Mouse (Mus musculus) cerebellum, adult 2 months (tissue): ENCODE data around the gene Dclk1. TPM values are rescaled to one million over a fixed set of nuclear protein-coding genes. Genes with fewer than 3 reads are reported as not detected.
A peak's percentile ranks its signal among the peaks of the same experiment; 100 is the strongest.

Source experiments
- DNase-seq, 2 experiments: peaks; one replicate each; pipeline ENCODE4 v3.0.0; 2021
- H3K27ac ChIP-seq: fragments of 200-500 bp; 2 replicates; pipeline ENCODE4 v1.5.1; 2012; ENCODE audit warnings: low read length, control low read depth, inconsistent platforms; ENCODE audit not compliant: insufficient read depth
- H3K27me3 ChIP-seq: fragments of 200-500 bp; 2 replicates; pipeline ENCODE4 v1.6.1; 2012; ENCODE audit warnings: inconsistent platforms, mild to moderate bottlenecking, low read length, moderate library complexity; ENCODE audit not compliant: control insufficient read depth, insufficient read depth
- H3K4me1 ChIP-seq: fragments of 200-500 bp; 2 replicates; pipeline ENCODE4 v1.6.1; 2011; ENCODE audit warnings: low read length; ENCODE audit not compliant: control insufficient read depth, insufficient read depth
- H3K4me3 ChIP-seq: fragments of 200-500 bp; replicated peaks from 2 replicates; pipeline ENCODE3; 2011; ENCODE audit warnings: mild to moderate bottlenecking, low read depth, low read length, control low read depth; ENCODE audit not compliant: insufficient read depth
- CTCF ChIP-seq: fragments of 200-500 bp; IDR thresholded peaks from 2 replicates; pipeline ENCODE4 v1.5.1; 2011; ENCODE audit warnings: low read depth, mild to moderate bottlenecking, control low read depth, low read length, moderate library complexity, borderline replicate concordance; ENCODE audit not compliant: insufficient read depth
- POLR2A ChIP-seq: fragments of 200-500 bp; IDR thresholded peaks from 2 replicates; pipeline ENCODE4 v1.6.1; 2011; ENCODE audit warnings: low read length, control low read depth, borderline replicate concordance; ENCODE audit not compliant: insufficient read depth
- WGBS: fragments of 180-500 bp; shearing (Covaris S2); methylation state at CpG from one replicate; pipeline ENCODE4 v1.1.7; 2018; 5-methylcytosine and 5-hydroxymethylcytosine counted together
- polyA plus RNA-seq: library from polyadenylated mRNA; depleted of rRNA; stranded (reverse); fragments of >200 nt; gene quantifications from 2 replicates; pipeline ENCODE4 v1.2.3, GENCODE M21; 2012

Gene Dclk1
- polyA plus RNA-seq, 1 experiment = 125 TPM

- no peak for TF ChIP-seq CTCF
- H3K27ac ChIP-seq = no peak overlapping the region
- no peak overlapping the region for H3K4me3 ChIP-seq
- H3K4me1 ChIP-seq = no peaks in the 10 kb centered on the region
- 26% methylated on average over 3 of the region's 3 CpGs for WGBS
- H3K27me3 ChIP-seq = no peaks in the 10 kb centered on the region
- DNase-seq = peak in 1 of 2 experiments; percentile 7
Measured at GRCm38 (mm10) chr3:55284215-55284614, 42.1 kb downstream of the Dclk1 start.

GRCm38 (mm10) chr3:55288726-55289125 is 46.6 kb downstream of the Dclk1 start:
- TF ChIP-seq POLR2A = no peak
- no peak for TF ChIP-seq CTCF
- H3K27me3 ChIP-seq = no peaks in the 10 kb centered on the region
- 45% methylated on average over 4 of the region's 4 CpGs for WGBS
- H3K4me1 ChIP-seq = no peaks in the 10 kb centered on the region
- H3K27ac ChIP-seq = no peak overlapping the region
- no peak for DNase-seq
- H3K4me3 ChIP-seq = no peak overlapping the region

GRCm38 (mm10) chr3:55291964-55292363 is 49.8 kb downstream of the Dclk1 start:
- H3K27ac ChIP-seq = no peak overlapping the region
- WGBS = 59% methylated on average over 4 of the region's 4 CpGs
- no peaks in the 10 kb centered on the region for H3K4me1 ChIP-seq

GRCm38 (mm10) chr3:55292783-55293430 is 50.7 kb downstream of the Dclk1 start:
- Histone ChIP-seq H3K27me3 (no peaks in the 10 kb centered on the region), H3K4me3 (no peak overlapping the region), H3K27ac (no peak overlapping the region), H3K4me1 (no peaks in the 10 kb centered on the region)
- TF ChIP-seq POLR2A (no peak), CTCF (no peak)
- WGBS = 51% methylated on average over 10 of the region's 10 CpGs
- no peak for DNase-seq

More at GRCm38 (mm10) chr3:55291964-55292363, 49.8 kb downstream of the Dclk1 start:
- no peaks in the 10 kb centered on the region for H3K27me3 ChIP-seq
- TF ChIP-seq CTCF = no peak
- TF ChIP-seq POLR2A = no peak
- DNase-seq = no peak
- H3K4me3 ChIP-seq = no peak overlapping the region

GRCm38 (mm10) chr3:55305653-55306052 is 63.5 kb downstream of the Dclk1 start:
- H3K4me3 ChIP-seq = no peak overlapping the region
- DNase-seq = no peak
- TF ChIP-seq CTCF (no peak), POLR2A (no peak)
- no peak overlapping the region for H3K27ac ChIP-seq
- H3K4me1 ChIP-seq = no peaks in the 10 kb centered on the region
- H3K27me3 ChIP-seq = no peaks in the 10 kb centered on the region

GRCm38 (mm10) chr3:55307553-55308177 is 65.5 kb downstream of the Dclk1 start:
- Histone ChIP-seq H3K4me3 (no peak overlapping the region), H3K27me3 (no peaks in the 10 kb centered on the region), H3K27ac (no peak overlapping the region), H3K4me1 (no peaks in the 10 kb centered on the region)
- WGBS = 51% methylated on average over 7 of the region's 7 CpGs
- DNase-seq = no peak
- no peak for TF ChIP-seq POLR2A
- TF ChIP-seq CTCF = no peak

- TF ChIP-seq CTCF (no peak), POLR2A (no peak)
- Histone ChIP-seq H3K4me3 (no peak overlapping the region), H3K27me3 (no peaks in the 10 kb centered on the region), H3K4me1 (no peaks in the 10 kb centered on the region), H3K27ac (no peak overlapping the region)
- no peak for DNase-seq
- WGBS = 56% methylated on average over 8 of the region's 8 CpGs
Measured at GRCm38 (mm10) chr3:55309961-55310360, 67.8 kb downstream of the Dclk1 start.

- Histone ChIP-seq H3K4me1 (no peaks in the 10 kb centered on the region), H3K27ac (no peak overlapping the region), H3K27me3 (no peaks in the 10 kb centered on the region), H3K4me3 (no peak overlapping the region)
- 84% methylated on average over 8 of the region's 8 CpGs for WGBS
- DNase-seq = no peak
- TF ChIP-seq POLR2A = no peak
- no peak for TF ChIP-seq CTCF
Measured at GRCm38 (mm10) chr3:55315827-55316226, 73.7 kb downstream of the Dclk1 start.
